ENCODE assay signal across 15 mouse cellular contexts in genomic region chr5:125752546-125752945, GRCm38 (mm10).
"Had no signal": no experiment of that assay in that cellular context is flagged by ENCODE, and none has a peak within 500 bp of the region (broad histone marks: within the 10 kb centered on the region; RNA-seq: fewer than 3 reads in every experiment).

No protein-coding gene starts in this region.

- H3K4me3 ChIP-seq: midbrain, embryonic 13.5 days; midbrain, embryonic 15.5 days; neural tube, embryonic 12.5 days; stomach, embryonic 15.5 days had no signal

- H3K27ac ChIP-seq: macrophage; midbrain, embryonic 13.5 days; midbrain, embryonic 15.5 days; neural tube, embryonic 12.5 days; stomach, embryonic 15.5 days; stomach, postnatal 0 days had no signal

- ATAC-seq: midbrain, embryonic 13.5 days; midbrain, embryonic 15.5 days had no signal

- DNase-seq: lung, adult 18-20 months; lung, embryonic 14.5 days; lung, postnatal 10 days; lung, postnatal 36 days; right cerebral cortex, postnatal 14 days; thymus, adult 2 months; thymus, postnatal 25 days; thymus, postnatal 4 days had no signal

- H3K4me1 ChIP-seq: megakaryocyte, embryonic 14.5 days; midbrain, embryonic 13.5 days; midbrain, embryonic 15.5 days; neural tube, embryonic 12.5 days; stomach, embryonic 15.5 days had no signal
